Mouse (Mus musculus) MEL (cell line): Measurements from ENCODE around the gene Tspan33. TPM values are rescaled to one million over a fixed set of nuclear protein-coding genes. Genes with fewer than 3 reads are reported as not detected.

Source experiments
- DNase-seq: peaks from one replicate; pipeline ENCODE4 v3.0.0; 2011; ENCODE audit warnings: low read depth, low spot score
- H3K27ac ChIP-seq: 2 replicates; pipeline ENCODE4 v1.5.1; 2012; ENCODE audit warnings: low read depth, mild to moderate bottlenecking, control low read depth, low read length, moderate library complexity; ENCODE audit not compliant: control insufficient read depth
- H3K27me3 ChIP-seq, 2 experiments: fragments of 150-350 bp in 1 of 2; sonication (generic) in 1 of 2; 2 replicates each; pipeline ENCODE4 v1.6.1; 2012; ENCODE audit warnings: low read length in 2 of 2, mild to moderate bottlenecking in 2 of 2, improper control_type of control experiment in 1 of 2, moderate library complexity in 1 of 2; ENCODE audit not compliant: insufficient read depth in 2 of 2, control insufficient read depth in 1 of 2
- H3K36me3 ChIP-seq, 2 experiments: 2 replicates each; pipeline ENCODE4 v1.6.1; 2012 to 2014; ENCODE audit warnings: low read length in 2 of 2, improper control_type of control experiment in 1 of 2, inconsistent platforms in 1 of 2, mild to moderate bottlenecking in 1 of 2; ENCODE audit not compliant: insufficient read depth in 2 of 2, control insufficient read depth in 1 of 2
- H3K4me1 ChIP-seq, 2 experiments: fragments of 150-350 bp in 1 of 2; sonication (generic) in 1 of 2; 2 replicates each; pipeline ENCODE4 v1.6.1; 2012; ENCODE audit warnings: low read length in 2 of 2, improper control_type of control experiment in 1 of 2, mild to moderate bottlenecking in 1 of 2; ENCODE audit not compliant: insufficient read depth in 2 of 2, control insufficient read depth in 1 of 2
- H3K4me3 ChIP-seq, 2 experiments: fragments of 150-350 bp in 1 of 2; sonication (generic) in 1 of 2; 2 replicates each; pipeline ENCODE4 v1.5.1; 2012; ENCODE audit warnings: low read depth in 2 of 2, low read length in 2 of 2, mild to moderate bottlenecking in 2 of 2, moderate library complexity in 2 of 2, control low read depth in 1 of 2, improper control_type of control experiment in 1 of 2; ENCODE audit not compliant: control insufficient read depth in 1 of 2, insufficient read depth in 1 of 2
- H3K79me2 ChIP-seq: 2 replicates; pipeline ENCODE4 v1.6.1; 2012; ENCODE audit warnings: mild to moderate bottlenecking, low read length, moderate library complexity; ENCODE audit not compliant: control insufficient read depth, poor library complexity, insufficient read depth
- H3K9ac ChIP-seq: 2 replicates; pipeline ENCODE4 v1.6.1; 2012; ENCODE audit warnings: low read depth, mild to moderate bottlenecking, control low read depth, low read length, moderate library complexity; ENCODE audit not compliant: control insufficient read depth, poor library complexity, severe bottlenecking
- H3K9me3 ChIP-seq: fragments of 150-350 bp; sonication (generic); replicated peaks from 2 replicates; pipeline ENCODE4 v1.6.1; 2012; ENCODE audit warnings: mild to moderate bottlenecking, low read length, improper control_type of control experiment, moderate library complexity; ENCODE audit not compliant: insufficient read depth
- CHD1 ChIP-seq: IDR thresholded peaks from 2 replicates; pipeline ENCODE4 v1.6.1; 2012; ENCODE audit warnings: low read depth, mild to moderate bottlenecking, inconsistent platforms, low read length, improper control_type of control experiment
- CHD2 ChIP-seq: IDR thresholded peaks from 2 replicates; pipeline ENCODE4 v1.6.1; 2011; ENCODE audit warnings: low read length, improper control_type of control experiment
- CTCF ChIP-seq, 3 experiments: IDR thresholded peaks in 2 of 3; conservative IDR thresholded peaks in 1 of 3; 2 replicates each; pipeline ENCODE4 v1.5.1; 2011 to 2012; ENCODE audit warnings: low read length in 3 of 3, low read depth in 2 of 3, mild to moderate bottlenecking in 2 of 3, improper control_type of control experiment in 1 of 3, inconsistent platforms in 1 of 3, mixed read lengths in 1 of 3, moderate library complexity in 1 of 3; ENCODE audit not compliant: control insufficient read depth in 1 of 3, insufficient read depth in 1 of 3, poor library complexity in 1 of 3, severe bottlenecking in 1 of 3
- E2F4 ChIP-seq: IDR thresholded peaks from 2 replicates; pipeline ENCODE4 v1.6.1; 2011; ENCODE audit warnings: low read depth, low read length, improper control_type of control experiment, borderline replicate concordance
- EP300 ChIP-seq, 2 experiments: IDR thresholded peaks; 2 replicates each; pipeline ENCODE4 v1.6.1; 2011; ENCODE audit warnings: improper control_type of control experiment in 2 of 2, low read length in 2 of 2, low read depth in 1 of 2, mild to moderate bottlenecking in 1 of 2
- ETS1 ChIP-seq: IDR thresholded peaks from 2 replicates; pipeline ENCODE4 v1.6.1; 2012; ENCODE audit warnings: low read depth, mild to moderate bottlenecking, inconsistent platforms, low read length, improper control_type of control experiment, moderate library complexity
- GABPA ChIP-seq: IDR thresholded peaks from 2 replicates; pipeline ENCODE4 v1.6.1; 2012; ENCODE audit warnings: low read depth, mild to moderate bottlenecking, inconsistent platforms, low read length, improper control_type of control experiment, moderate library complexity
- HCFC1 ChIP-seq: IDR thresholded peaks from 2 replicates; pipeline ENCODE4 v1.6.1; 2012; ENCODE audit warnings: low read depth, mild to moderate bottlenecking, inconsistent platforms, low read length, improper control_type of control experiment, moderate library complexity
- KAT2A ChIP-seq: conservative IDR thresholded peaks from 2 replicates; pipeline ENCODE4 v1.6.1; 2012; ENCODE audit warnings: low read depth, low read length, improper control_type of control experiment, inconsistent platforms
- MAFK ChIP-seq: IDR thresholded peaks from 2 replicates; pipeline ENCODE4 v1.6.1; 2011; ENCODE audit warnings: low read depth, mild to moderate bottlenecking, low read length, improper control_type of control experiment, borderline replicate concordance
- MAX ChIP-seq: IDR thresholded peaks from 2 replicates; pipeline ENCODE4 v1.6.1; 2011; ENCODE audit warnings: low read length, improper control_type of control experiment
- MYB ChIP-seq: IDR thresholded peaks from 2 replicates; pipeline ENCODE4 v1.6.1; 2011; ENCODE audit warnings: mild to moderate bottlenecking, low read depth, low read length, improper control_type of control experiment
- MYC ChIP-seq: IDR thresholded peaks from 2 replicates; pipeline ENCODE4 v1.6.1; 2011; ENCODE audit warnings: low read depth, mild to moderate bottlenecking, low read length, improper control_type of control experiment, moderate library complexity
- NELFE ChIP-seq: IDR thresholded peaks from 2 replicates; pipeline ENCODE4 v1.6.1; 2011; ENCODE audit warnings: low read depth, low read length, improper control_type of control experiment
- POLR2AphosphoS5 ChIP-seq: IDR thresholded peaks from 2 replicates; pipeline ENCODE4 v1.6.1; 2012; ENCODE audit warnings: low read depth, borderline replicate concordance, mild to moderate bottlenecking, inconsistent platforms, low read length, moderate library complexity, mixed read lengths
- RAD21 ChIP-seq: IDR thresholded peaks from 2 replicates; pipeline ENCODE4 v1.6.1; 2011; ENCODE audit warnings: mild to moderate bottlenecking, low read depth, low read length, improper control_type of control experiment
- TAL1 ChIP-seq: IDR thresholded peaks from 2 replicates; pipeline ENCODE4 v1.6.1; 2012; ENCODE audit warnings: mild to moderate bottlenecking, inconsistent platforms, low read length, moderate library complexity, mixed read lengths
- TBP ChIP-seq: IDR thresholded peaks from 2 replicates; pipeline ENCODE4 v1.8.0; 2011; ENCODE audit warnings: low read depth, low read length, improper control_type of control experiment
- TCF12 ChIP-seq: IDR thresholded peaks from 2 replicates; pipeline ENCODE4 v1.6.1; 2014; ENCODE audit warnings: low read depth, mild to moderate bottlenecking, inconsistent platforms, low read length, improper control_type of control experiment, moderate library complexity
- UBTF ChIP-seq: IDR thresholded peaks from 2 replicates; pipeline ENCODE4 v1.6.1; 2012; ENCODE audit warnings: low read depth, mild to moderate bottlenecking, inconsistent platforms, low read length, improper control_type of control experiment, moderate library complexity, borderline replicate concordance; ENCODE audit not compliant: insufficient read depth
- ZKSCAN1 ChIP-seq: IDR thresholded peaks from 2 replicates; pipeline ENCODE4 v1.6.1; 2012; ENCODE audit warnings: low read depth, mild to moderate bottlenecking, inconsistent platforms, low read length, improper control_type of control experiment, moderate library complexity
- ZMIZ1 ChIP-seq: IDR thresholded peaks from 2 replicates; pipeline ENCODE4 v1.6.1; 2012; ENCODE audit warnings: low read depth, mild to moderate bottlenecking, inconsistent platforms, low read length, improper control_type of control experiment, moderate library complexity
- ZNF384 ChIP-seq: IDR thresholded peaks from 2 replicates; pipeline ENCODE4 v1.6.1; 2012; ENCODE audit warnings: low read depth, mild to moderate bottlenecking, inconsistent platforms, low read length, improper control_type of control experiment
- polyA plus RNA-seq, 2 experiments: library from polyadenylated mRNA; stranded (reverse) in 1 of 2; unstranded in 1 of 2; fragments of >175 nt in 1 of 2; fragments of >200 nt in 1 of 2; gene quantifications; 2 replicates each; pipeline versions ENCODE4 v1.2.1 to v1.2.4; 2012; ENCODE audit warnings: low replicate concordance in 2 of 2, low read depth in 1 of 2; ENCODE audit not compliant: insufficient read length in 2 of 2, insufficient read depth in 1 of 2, missing spikeins in 1 of 2
- total RNA-seq: library from RNA; depleted of rRNA; stranded (reverse); fragments of 300-350 nt; gene quantifications from 2 replicates; pipeline ENCODE4 v1.2.3, GENCODE M21; 2012

Gene Tspan33
- total and polyA plus RNA-seq, 3 experiments: 41.7 to 64.5 TPM; not detected in 1

DNA sequence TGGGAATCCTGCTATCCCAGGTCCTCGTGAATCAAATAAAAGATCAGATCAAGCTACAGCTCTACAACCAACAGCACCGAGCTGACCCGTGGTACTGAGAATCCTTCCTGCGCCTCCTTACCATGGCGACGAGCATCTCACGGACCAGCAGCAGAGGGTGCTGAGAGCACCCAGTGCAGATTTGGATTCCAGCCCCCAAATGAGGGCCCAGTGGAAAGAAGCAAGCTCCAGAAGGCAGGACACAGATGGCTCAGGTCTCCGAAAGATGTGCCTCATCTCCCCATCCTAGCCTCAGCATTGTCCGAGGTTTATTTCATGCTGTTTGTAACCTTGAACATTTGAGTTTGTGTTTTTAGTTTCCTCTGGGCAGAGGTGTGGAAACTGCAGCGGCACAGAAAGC, 23.5 kb downstream of the Tspan33 start:
- H3K36me3 ChIP-seq: 0 out of 4 replicates have a peak, but pooled peaks cover 0 to 2% of the 10 kb centered on the region in 2 experiments
- no peaks in the 10 kb centered on the region for H3K79me2 ChIP-seq
- TF ChIP-seq RAD21 (no peak), ZKSCAN1 (no peak), TCF12 (no peak), MYB (no peak), POLR2AphosphoS5 (no peak), NELFE (no peak), UBTF (no peak), MAX (no peak), ZMIZ1 (no peak)
- no peaks in the 10 kb centered on the region for H3K27me3 ChIP-seq
- H3K9me3 ChIP-seq: no peaks in the 10 kb centered on the region
- no peak for DNase-seq
- H3K27ac ChIP-seq: no peak overlapping the region
- no peak overlapping the region for H3K4me3 ChIP-seq
- H3K9ac ChIP-seq: no peak overlapping the region
- H3K4me1 ChIP-seq: no peaks in the 10 kb centered on the region

DNA sequence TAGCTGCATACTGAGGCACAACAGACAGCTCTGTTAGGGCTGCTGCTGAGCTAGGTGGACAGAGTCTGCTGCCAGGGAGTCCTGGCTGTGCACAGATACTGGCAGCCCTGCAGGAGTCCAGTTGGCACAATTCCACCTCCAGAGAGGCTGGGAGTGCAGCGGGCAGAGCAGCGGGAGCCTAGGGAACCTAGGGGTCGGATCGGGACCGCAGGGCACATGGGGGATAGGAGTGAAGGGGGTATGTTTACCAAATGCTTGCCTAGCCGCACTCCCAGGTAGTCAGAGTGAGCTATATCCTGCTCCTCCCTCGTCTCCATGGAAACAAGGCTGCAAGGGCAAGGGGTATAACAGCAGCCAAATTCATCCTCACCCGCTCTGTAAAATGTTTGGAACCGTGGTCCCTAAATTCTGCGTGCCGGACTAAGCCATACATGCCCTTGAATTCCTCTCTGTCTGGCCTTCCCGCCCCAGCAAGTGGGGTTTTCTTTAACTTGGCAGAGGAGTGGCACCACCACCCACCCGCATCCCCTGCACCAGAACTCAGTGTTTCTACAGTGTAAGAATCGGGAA, 24.0 kb downstream of the Tspan33 start:
- TF ChIP-seq ETS1: no peak
- no peak for TF ChIP-seq GABPA
- no peaks in the 10 kb centered on the region for H3K27me3 ChIP-seq
- H3K9me3 ChIP-seq: no peaks in the 10 kb centered on the region
- no peak overlapping the region for H3K4me3 ChIP-seq
- DNase-seq: no peak
- no peaks in the 10 kb centered on the region for H3K79me2 ChIP-seq
- 0 out of 4 replicates have a peak, but pooled peaks cover 0 to 2% of the 10 kb centered on the region in 2 experiments for H3K36me3 ChIP-seq
- no peaks in the 10 kb centered on the region for H3K4me1 ChIP-seq
- no peak overlapping the region for H3K27ac ChIP-seq
- H3K9ac ChIP-seq: no peak overlapping the region

DNA sequence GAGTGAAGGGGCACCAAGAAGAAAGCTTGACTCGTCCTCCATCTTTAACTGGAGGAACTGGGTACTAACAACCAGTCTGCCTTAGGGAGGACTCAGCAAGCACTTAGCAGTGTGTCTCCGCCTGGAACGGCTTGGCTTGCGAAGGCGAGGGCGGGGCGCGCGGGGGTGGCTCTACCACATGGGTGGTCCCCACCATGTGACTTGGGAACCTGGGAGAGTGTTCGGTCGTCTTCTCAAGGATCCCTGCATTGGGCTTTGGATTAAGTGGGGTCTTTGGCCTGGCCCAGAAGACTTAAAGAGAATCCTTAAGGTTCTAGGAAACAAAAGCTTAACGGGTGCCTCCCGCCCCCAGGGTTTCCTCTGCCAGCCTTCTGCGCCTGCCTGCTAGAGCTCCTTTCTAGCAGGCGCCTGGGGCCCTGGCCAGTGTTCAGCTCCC, 24.9 kb downstream of the Tspan33 start:
- no peaks in the 10 kb centered on the region for H3K36me3 ChIP-seq
- no peak for DNase-seq
- H3K9ac ChIP-seq: no peak overlapping the region
- TF ChIP-seq TBP (no peak), ETS1 (no peak), TCF12 (no peak), MYB (no peak), TAL1 (no peak), NELFE (no peak), UBTF (no peak), E2F4 (no peak), EP300 (IDR thresholded peaks at IDR 0.05; ENCODE audit: low read depth in 1 of 2, low read length in 2 of 2) (no peak), CHD1 (no peak), RAD21 (no peak), MAFK (no peak), ZNF384 (no peak), CTCF (IDR thresholded peaks at IDR 0.05 in 2 of 3, conservative IDR thresholded peaks at IDR 0.05 in 1 of 3; ENCODE audit: control insufficient read depth in 1 of 3, insufficient read depth in 1 of 3, low read depth in 2 of 3, low read length in 3 of 3, poor library complexity in 1 of 3, severe bottlenecking in 1 of 3) (no peak), HCFC1 (no peak), KAT2A (no peak), POLR2AphosphoS5 (no peak), CHD2 (no peak), MYC (no peak)
- no peaks in the 10 kb centered on the region for H3K4me1 ChIP-seq
- no peaks in the 10 kb centered on the region for H3K79me2 ChIP-seq
- H3K27ac ChIP-seq: no peak overlapping the region
- H3K9me3 ChIP-seq: no peaks in the 10 kb centered on the region
- no peaks in the 10 kb centered on the region for H3K27me3 ChIP-seq
- H3K4me3 ChIP-seq: no peak overlapping the region
